Mouse (Mus musculus): ENCODE results near the gene Zc3h12a.

Gene Zc3h12a

GRCm38 (mm10) chr4:125116929-125117328 lies 10.7 kb downstream of the Zc3h12a start:
- ATAC-seq (ENCODE audit: insufficient number of reproducible peaks, low FRiP score, low TSS enrichment) = no peak

GRCm38 (mm10) chr4:125116090-125116861 lies 11.4 kb downstream of the Zc3h12a start:
- ATAC-seq (ENCODE audit: insufficient number of reproducible peaks, low FRiP score, low TSS enrichment) = peak; percentile 65

- ATAC-seq (ENCODE audit: insufficient number of reproducible peaks, low FRiP score, low TSS enrichment) = no peak
Measured at GRCm38 (mm10) chr4:125115710-125116089, 11.9 kb downstream of the Zc3h12a start.

- ATAC-seq (ENCODE audit: insufficient number of reproducible peaks, low FRiP score, low TSS enrichment) = no peak
Measured at GRCm38 (mm10) chr4:125115081-125115480, 12.6 kb downstream of the Zc3h12a start.

GRCm38 (mm10) chr4:125114638-125115037 lies 13.0 kb downstream of the Zc3h12a start:
- peak; percentile 36 for ATAC-seq (ENCODE audit: insufficient number of reproducible peaks, low FRiP score, low TSS enrichment)

GRCm38 (mm10) chr4:125105354-125105753 lies 22.3 kb downstream of the Zc3h12a start:
- ATAC-seq (ENCODE audit: insufficient number of reproducible peaks, low FRiP score, low TSS enrichment) = no peak

- no peak for ATAC-seq (ENCODE audit: insufficient number of reproducible peaks, low FRiP score, low TSS enrichment)
Measured at GRCm38 (mm10) chr4:125101334-125101733, 26.3 kb downstream of the Zc3h12a start.

- ATAC-seq (ENCODE audit: insufficient number of reproducible peaks, low FRiP score, low TSS enrichment) = peak; percentile 40; the same call in 1 of the 2 replicates
Measured at GRCm38 (mm10) chr4:125099458-125099857, 28.2 kb downstream of the Zc3h12a start.

- ATAC-seq (ENCODE audit: insufficient number of reproducible peaks, low FRiP score, low TSS enrichment) = no peak
Measured at GRCm38 (mm10) chr4:125097412-125097811, 30.2 kb downstream of the Zc3h12a start.

GRCm38 (mm10) chr4:125096066-125096465 lies 31.6 kb downstream of the Zc3h12a start:
- no peak for ATAC-seq (ENCODE audit: insufficient number of reproducible peaks, low FRiP score, low TSS enrichment)

- no peak for ATAC-seq (ENCODE audit: insufficient number of reproducible peaks, low FRiP score, low TSS enrichment)
Measured at GRCm38 (mm10) chr4:125093031-125093430, 34.6 kb downstream of the Zc3h12a start.

GRCm38 (mm10) chr4:125085346-125085841 lies 42.2 kb downstream of the Zc3h12a start:
- ATAC-seq (ENCODE audit: insufficient number of reproducible peaks, low FRiP score, low TSS enrichment) = peak; percentile 82

- peak; percentile 92 for ATAC-seq (ENCODE audit: insufficient number of reproducible peaks, low FRiP score, low TSS enrichment)
Measured at GRCm38 (mm10) chr4:125084403-125085345, 43.0 kb downstream of the Zc3h12a start, which contains the start of gene Meaf6. Meaf6 (plus strand) TSS chr4:125085134.

- no peak for ATAC-seq (ENCODE audit: insufficient number of reproducible peaks, low FRiP score, low TSS enrichment)
Measured at GRCm38 (mm10) chr4:125078698-125079097, 48.9 kb downstream of the Zc3h12a start.

- no peak for ATAC-seq (ENCODE audit: insufficient number of reproducible peaks, low FRiP score, low TSS enrichment)
Measured at GRCm38 (mm10) chr4:125077700-125078099, 49.9 kb downstream of the Zc3h12a start.

All from cerebellum, adult (tissue).